ENCODE assay signal across 12 mouse cellular contexts in genomic region chr6:98353285-98353684, GRCm38 (mm10). TPM values are rescaled to one million over a fixed set of nuclear protein-coding genes. Genes with fewer than 3 reads are reported as not detected.
"Had no signal": no experiment of that assay in that cellular context is flagged by ENCODE, and none has a peak within 500 bp of the region (broad histone marks: within the 10 kb centered on the region; RNA-seq: fewer than 3 reads in every experiment).

No protein-coding gene starts in this region.

- DNase-seq: liver, embryonic 13.5 days; liver, postnatal 0 days; lung, adult 2 months; lung, postnatal 14 days; lung, postnatal 36 days; thymus, adult 18-20 months; thymus, postnatal 14 days; thymus, postnatal 36 days had no signal

RNA-seq across cellular contexts. Expression of gene Gm765, which starts 10.7 kb away (rescaled TPM):
- total RNA-seq: megakaryocyte progenitor cell, adult 5-6 weeks; midbrain, postnatal 0 days; monocyte, adult 5-6 weeks; neutrophil, adult 5-6 weeks had no signal
